ENCODE assay signal across 13 mouse cellular contexts in the genomic region with DNA sequence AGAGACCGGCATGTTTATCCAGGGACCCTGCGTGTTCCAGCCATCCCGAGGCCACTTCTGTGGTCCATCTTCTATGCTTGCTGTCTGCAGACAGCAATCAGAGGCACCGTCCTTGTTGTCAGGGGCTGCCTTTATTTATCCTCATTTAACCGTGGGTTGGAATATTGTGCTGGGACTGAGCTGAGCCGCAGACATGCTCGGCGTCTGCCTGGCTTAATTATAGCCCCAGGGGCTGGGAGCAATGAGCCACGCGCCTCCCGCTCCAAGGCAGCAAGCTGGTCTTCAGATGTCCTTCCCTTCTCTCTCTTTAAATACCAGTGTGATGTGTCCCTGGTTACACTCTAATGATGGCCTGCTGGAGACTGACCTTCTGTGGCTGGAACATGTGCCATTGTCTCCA. TPM values are rescaled to one million over a fixed set of nuclear protein-coding genes. Genes with fewer than 3 reads are reported as not detected.
A peak's percentile ranks its signal among the peaks of the same experiment; 100 is the strongest.
DNase-seq lines count a peak whose midpoint lies in the region; ATAC-seq and TF ChIP-seq lines count a peak whose summit lies in the region.
"Had no signal": no experiment of that assay in that cellular context is flagged by ENCODE, and none has a peak within 500 bp of the region (broad histone marks: within the 10 kb centered on the region; RNA-seq: fewer than 3 reads in every experiment).

No protein-coding gene starts in this region.

- no peak for TF ChIP-seq CTCF in olfactory bulb, adult 2 months (IDR thresholded peaks at IDR 0.05; ENCODE audit: insufficient read depth, low read depth, low read length)

- 47% methylated on average over 11 of the region's 11 CpGs for WGBS in neural tube, embryonic 12.5 days
- WGBS in forebrain, embryonic 13.5 days: 31% methylated on average over 11 of the region's 11 CpGs
- 29% methylated on average over 11 of the region's 11 CpGs for WGBS in hindbrain, embryonic 16.5 days
- 27% methylated on average over 11 of the region's 11 CpGs for WGBS in olfactory bulb, adult 2 months

- H3K27me3 ChIP-seq in neural tube, embryonic 12.5 days (replicated peaks): no peaks in the 10 kb centered on the region; the same call in 1 of the 2 replicates
- H3K27me3 ChIP-seq in forebrain, embryonic 13.5 days: peaks cover 7% of the 10 kb centered on the region; the same call in 1 of the 2 replicates
- no peaks in the 10 kb centered on the region for H3K27me3 ChIP-seq in hindbrain, embryonic 16.5 days (replicated peaks; ENCODE audit: control insufficient read depth, insufficient read depth, low read length)

- H3K9ac ChIP-seq in neural tube, embryonic 12.5 days: no peak overlapping the region
- H3K9ac ChIP-seq in forebrain, embryonic 13.5 days: 0 out of 2 replicates have a peak overlapping the region, but pooled peaks have one; percentile 18
- H3K9ac ChIP-seq in hindbrain, embryonic 16.5 days (ENCODE audit: low read depth, low read length): no peak overlapping the region
- H3K9ac ChIP-seq: heart, embryonic 12.5 days; liver, embryonic 13.5 days had no signal

- TF ChIP-seq POLR2A in olfactory bulb, adult 2 months (IDR thresholded peaks at IDR 0.05; ENCODE audit: insufficient read depth, low read depth, low read length): no peak

- DNase-seq in neural tube, embryonic 10.5 days (ENCODE audit: extremely low spot score, low spot score): no peak
- DNase-seq in left cerebral cortex, adult 8-10 months (ENCODE audit: low spot score in 2 of 2): no peak
- no peak for DNase-seq in heart, adult 8-10 months (ENCODE audit: low spot score)

- H3K4me2 ChIP-seq in neural tube, embryonic 12.5 days (replicated peaks): 0 out of 2 replicates have a peak overlapping the region, but pooled peaks have one; percentile 41
- no peak overlapping the region for H3K4me2 ChIP-seq in forebrain, embryonic 13.5 days
- no peak overlapping the region; the same call in 1 of the 2 replicates for H3K4me2 ChIP-seq in hindbrain, embryonic 16.5 days (ENCODE audit: low read length)
- H3K4me2 ChIP-seq: liver, embryonic 13.5 days had no signal

- 0 out of 2 replicates have a peak, but pooled peaks have one; percentile 42 for ATAC-seq in neural tube, embryonic 12.5 days (ENCODE audit: low FRiP score, low read depth)
- peak; percentile 44 for ATAC-seq in forebrain, embryonic 13.5 days
- ATAC-seq in hindbrain, embryonic 16.5 days: peak; percentile 38; the same call in 1 of the 2 replicates

- H3K36me3 ChIP-seq in neural tube, embryonic 12.5 days: no peaks in the 10 kb centered on the region
- no peaks in the 10 kb centered on the region for H3K36me3 ChIP-seq in forebrain, embryonic 13.5 days (ENCODE audit: poor library complexity, severe bottlenecking)
- H3K36me3 ChIP-seq in hindbrain, embryonic 16.5 days (ENCODE audit: control insufficient read depth, insufficient read depth, low read length): no peaks in the 10 kb centered on the region
- H3K36me3 ChIP-seq: G1E; heart, embryonic 12.5 days; liver, embryonic 13.5 days had no signal

- peaks cover 29% of the 10 kb centered on the region for H3K4me1 ChIP-seq in neural tube, embryonic 12.5 days
- peaks cover 41% of the 10 kb centered on the region for H3K4me1 ChIP-seq in forebrain, embryonic 13.5 days
- peaks cover 30% of the 10 kb centered on the region for H3K4me1 ChIP-seq in hindbrain, embryonic 16.5 days (ENCODE audit: control insufficient read depth, insufficient read depth, low read depth, low read length)
- peaks cover 44% of the 10 kb centered on the region for H3K4me1 ChIP-seq in olfactory bulb, adult 2 months (ENCODE audit: control insufficient read depth, insufficient read depth, low read length)

- no peaks in the 10 kb centered on the region for H3K9me3 ChIP-seq in neural tube, embryonic 12.5 days
- H3K9me3 ChIP-seq in forebrain, embryonic 13.5 days (replicated peaks): no peaks in the 10 kb centered on the region
- no peaks in the 10 kb centered on the region for H3K9me3 ChIP-seq in hindbrain, embryonic 16.5 days (ENCODE audit: control insufficient read depth, low read length)
- H3K9me3 ChIP-seq: heart, embryonic 12.5 days; liver, embryonic 13.5 days had no signal

- no peak overlapping the region for H3K4me3 ChIP-seq in neural tube, embryonic 12.5 days
- no peak overlapping the region for H3K4me3 ChIP-seq in forebrain, embryonic 13.5 days
- H3K4me3 ChIP-seq in hindbrain, embryonic 16.5 days (ENCODE audit: low read length): no peak overlapping the region
- H3K4me3 ChIP-seq in olfactory bulb, adult 2 months (ENCODE audit: insufficient read depth, low read depth, low read length): no peak overlapping the region
- H3K4me3 ChIP-seq: heart, embryonic 12.5 days; left cerebral cortex, adult 2 months; liver, embryonic 13.5 days had no signal

- no peak overlapping the region; the same call in 1 of the 2 replicates for H3K27ac ChIP-seq in neural tube, embryonic 12.5 days
- peak overlapping the region; percentile 44 for H3K27ac ChIP-seq in forebrain, embryonic 13.5 days
- H3K27ac ChIP-seq in hindbrain, embryonic 16.5 days (ENCODE audit: low read depth, low read length): no peak overlapping the region
- peak overlapping the region; percentile 55; the same call in 1 of the 2 replicates for H3K27ac ChIP-seq in olfactory bulb, adult 2 months (ENCODE audit: insufficient read depth, low read depth, low read length)
- H3K27ac ChIP-seq: liver, embryonic 13.5 days had no signal

RNA-seq across cellular contexts. Expression of gene Dlk1, which starts 58.2 kb away (rescaled TPM):
- polyA plus RNA-seq in neural tube, embryonic 12.5 days (2016; fragmentation: Nextera tagmentation; extraction: Ambion mirVana): 100 and 107 TPM in 2 replicates
- polyA plus RNA-seq in forebrain, embryonic 13.5 days (2015; fragmentation: Nextera tagmentation; extraction: Ambion mirVana): 69.3 and 118 TPM in 2 replicates
- 57.7 and 84.8 TPM in 2 replicates for polyA plus RNA-seq in hindbrain, embryonic 16.5 days (2015; fragmentation: Nextera tagmentation; extraction: Ambion mirVana)
- polyA plus RNA-seq in olfactory bulb, adult 2 months (2012; ENCODE audit: insufficient read depth, insufficient read length, low replicate concordance, missing spikeins): not detected in 2 replicates
- 10 to 100 TPM; 12.6 to 16.4 (median 13.7) TPM for total RNA-seq in left cerebral cortex, adult 8-10 months (2022)
- total RNA-seq in heart, adult 8-10 months (2022): under 1 TPM in 3 of 4 experiments, not detected in 1; 0.23 to 0.69 (median 0.47) TPM
- total RNA-seq: hematopoietic stem cell, adult 5-6 weeks had no signal
- polyA plus RNA-seq: C2C12, G1E had no signal

Comparison
In these comparisons a context has a peak if more than half of its experiments do, and no peak if none do; other contexts are left out.
1. H3K27ac ChIP-seq: peak in forebrain, embryonic 13.5 days (single experiment) and olfactory bulb, adult 2 months (single experiment); none in neural tube, embryonic 12.5 days (single experiment) and hindbrain, embryonic 16.5 days (single experiment).
2. RNA of gene Dlk1, which starts 58.2 kb away (polyA plus RNA-seq): 100 to 107 TPM in neural tube, embryonic 12.5 days, 69.3 to 118 TPM in forebrain, embryonic 13.5 days and 57.7 to 84.8 TPM in hindbrain, embryonic 16.5 days; not detected in olfactory bulb, adult 2 months; every median in the first group is over 10 times any median in the second.
3. Peak in every context shown above with its lines, with median percentiles within 50 percentile points of each other: ATAC-seq.